ENCODE assay signal across 30 mouse cellular contexts in the genomic region with DNA sequence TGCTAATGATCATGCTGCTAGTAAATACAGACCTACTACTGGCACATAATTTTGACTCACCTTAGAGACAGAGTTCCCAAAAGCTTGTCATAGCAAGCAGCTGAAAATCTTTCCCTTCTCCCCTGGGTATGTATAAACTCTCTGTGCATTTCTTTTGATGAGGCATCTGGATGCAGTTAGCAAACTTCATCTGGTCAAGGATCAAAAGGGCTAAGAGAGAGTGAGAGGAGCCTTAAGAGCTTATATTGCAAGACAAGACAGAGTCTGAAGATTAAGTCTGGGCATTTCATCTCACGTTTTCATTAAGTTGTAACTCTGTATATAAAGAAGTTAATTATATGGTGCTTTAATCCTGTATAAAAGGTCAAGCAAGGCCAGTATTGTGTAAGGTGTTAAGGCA.
DNase-seq lines count a peak whose midpoint lies in the region; ATAC-seq and TF ChIP-seq lines count a peak whose summit lies in the region.
"Had no signal": no experiment of that assay in that cellular context is flagged by ENCODE, and none has a peak within 500 bp of the region (broad histone marks: within the 10 kb centered on the region; RNA-seq: fewer than 3 reads in every experiment).

No protein-coding gene starts in this region.

- peak; percentile 35 for DNase-seq in embryo, embryonic 10.5 days (ENCODE audit: low spot score)
- no peak for DNase-seq in embryo, embryonic 11 days
- no peak for DNase-seq in midbrain, embryonic 11.5 days (ENCODE audit: low spot score, missing footprints)
- no peak for DNase-seq in midbrain, postnatal 0 days (ENCODE audit: low spot score)
- DNase-seq in forelimb bud, embryonic 11.5 days (ENCODE audit: low read depth, low spot score) = peak; percentile 28
- no peak for DNase-seq in thymus, postnatal 4 days
- no peak for DNase-seq in adrenal gland, adult (ENCODE audit: inconsistent age in 2 of 2, low spot score in 1 of 2)
- DNase-seq: adrenal gland, adult 2 months; adrenal gland, postnatal 14 days; B cell, adult 2 months; cerebellum, adult 11-12 months; cerebellum, adult 8-10 months; cerebellum, postnatal 10 days; cerebellum, postnatal 36 days; gastrocnemius, postnatal 10 days; gastrocnemius, postnatal 36 days; heart, adult 2 months; heart, postnatal 14 days; heart, postnatal 4 days had no signal

- no peaks in the 10 kb centered on the region for H3K27me3 ChIP-seq in midbrain, embryonic 11.5 days (ENCODE audit: control insufficient read depth, insufficient read depth, low read length)
- no peaks in the 10 kb centered on the region for H3K27me3 ChIP-seq in midbrain, postnatal 0 days (ENCODE audit: insufficient read depth, low read length)
- H3K27me3 ChIP-seq: CH12.LX; embryonic facial prominence, embryonic 13.5 days; forebrain, embryonic 12.5 days; forebrain, embryonic 15.5 days; heart, embryonic 13.5 days; Patski had no signal

- TF ChIP-seq CTCF in midbrain, postnatal 0 days (IDR thresholded peaks at IDR 0.05) = no peak

- 9% methylated on average over 1 of the region's 1 CpGs for WGBS in midbrain, embryonic 11.5 days
- WGBS in midbrain, postnatal 0 days = 19% methylated on average over 1 of the region's 1 CpGs

- no peak overlapping the region for H3K4me2 ChIP-seq in midbrain, embryonic 11.5 days
- no peak overlapping the region for H3K4me2 ChIP-seq in midbrain, postnatal 0 days (ENCODE audit: low read depth, low read length, poor library complexity, severe bottlenecking)
- H3K4me2 ChIP-seq: embryonic facial prominence, embryonic 13.5 days; forebrain, embryonic 12.5 days; forebrain, embryonic 15.5 days; heart, embryonic 13.5 days; hindbrain, embryonic 14.5 days had no signal

- no peak overlapping the region for H3K9ac ChIP-seq in midbrain, embryonic 11.5 days (ENCODE audit: low read length)
- no peak overlapping the region for H3K9ac ChIP-seq in midbrain, postnatal 0 days (replicated peaks; ENCODE audit: low read length, poor library complexity, severe bottlenecking)
- H3K9ac ChIP-seq: embryonic facial prominence, embryonic 13.5 days; forebrain, embryonic 12.5 days; forebrain, embryonic 15.5 days; heart, embryonic 13.5 days; hindbrain, embryonic 14.5 days had no signal

- H3K27ac ChIP-seq in midbrain, embryonic 11.5 days (ENCODE audit: low read depth, low read length) = no peak overlapping the region
- no peak overlapping the region for H3K27ac ChIP-seq in midbrain, postnatal 0 days (ENCODE audit: low read depth, low read length)
- H3K27ac ChIP-seq: embryonic facial prominence, embryonic 13.5 days; forebrain, embryonic 12.5 days; forebrain, embryonic 15.5 days; heart, adult 2 months; heart, embryonic 10.5 days; heart, embryonic 13.5 days; hindbrain, embryonic 14.5 days; hindbrain, postnatal 0 days had no signal

- no peaks in the 10 kb centered on the region for H3K4me1 ChIP-seq in midbrain, embryonic 11.5 days (ENCODE audit: control insufficient read depth, insufficient read depth, low read length)
- no peaks in the 10 kb centered on the region for H3K4me1 ChIP-seq in midbrain, postnatal 0 days (ENCODE audit: insufficient read depth, low read length)
- H3K4me1 ChIP-seq: forebrain, embryonic 12.5 days; forebrain, embryonic 15.5 days; heart, embryonic 10.5 days; heart, embryonic 13.5 days had no signal

- no peaks in the 10 kb centered on the region for H3K36me3 ChIP-seq in midbrain, embryonic 11.5 days (ENCODE audit: control insufficient read depth, insufficient read depth, low read length)
- no peaks in the 10 kb centered on the region for H3K36me3 ChIP-seq in midbrain, postnatal 0 days (ENCODE audit: insufficient read depth, low read length)
- H3K36me3 ChIP-seq: embryonic facial prominence, embryonic 13.5 days; forebrain, embryonic 12.5 days; forebrain, embryonic 15.5 days; G1E; heart, embryonic 10.5 days; heart, embryonic 13.5 days had no signal

- 0 out of 2 replicates have a peak, but pooled peaks have one; percentile 22 for ATAC-seq in midbrain, embryonic 11.5 days (ENCODE audit: low FRiP score)
- ATAC-seq in midbrain, postnatal 0 days (ENCODE audit: low FRiP score) = no peak
- ATAC-seq: forebrain, embryonic 15.5 days; hindbrain, postnatal 0 days; Patski had no signal

- H3K4me3 ChIP-seq in midbrain, embryonic 11.5 days (ENCODE audit: low read depth, low read length) = no peak overlapping the region
- H3K4me3 ChIP-seq in midbrain, postnatal 0 days (ENCODE audit: low read depth, low read length) = no peak overlapping the region
- H3K4me3 ChIP-seq: embryonic facial prominence, embryonic 13.5 days; erythroblast, embryonic 14.5 days; forebrain, embryonic 12.5 days; forebrain, embryonic 15.5 days; heart, adult 2 months; heart, embryonic 10.5 days; heart, embryonic 13.5 days had no signal

- no peaks in the 10 kb centered on the region for H3K9me3 ChIP-seq in midbrain, embryonic 11.5 days (ENCODE audit: control insufficient read depth, low read length)
- no peaks in the 10 kb centered on the region for H3K9me3 ChIP-seq in midbrain, postnatal 0 days (ENCODE audit: low read length)
- H3K9me3 ChIP-seq: embryonic facial prominence, embryonic 13.5 days; forebrain, embryonic 12.5 days; forebrain, embryonic 15.5 days; G1E; heart, embryonic 10.5 days; heart, embryonic 13.5 days had no signal

Comparison
In these comparisons a context has a peak if more than half of its experiments do, and no peak if none do; other contexts are left out.
1. DNase-seq: peak in embryo, embryonic 10.5 days (single experiment) and forelimb bud, embryonic 11.5 days (single experiment); none in embryo, embryonic 11 days (single experiment), midbrain, embryonic 11.5 days (single experiment), midbrain, postnatal 0 days (single experiment), thymus, postnatal 4 days (single experiment) and adrenal gland, adult (0 of 2).